Mouse (Mus musculus): ENCODE results near the gene Mpped1.

Gene Mpped1

GRCm38 (mm10) chr15:83896011-83896410 is 116.7 kb downstream of the Mpped1 start:
- DNase-seq: no peak

GRCm38 (mm10) chr15:83897286-83897685 is 118.0 kb downstream of the Mpped1 start:
- DNase-seq: no peak

- DNase-seq: no peak
These were observed 127.2 kb downstream of the Mpped1 start for GRCm38 (mm10) chr15:83906472-83906871.
